Mouse (Mus musculus) kidney, postnatal 10 days (tissue): Measurements from ENCODE around the gene Fam234b.
A peak's percentile ranks its signal among the peaks of the same experiment; 100 is the strongest.

ENCODE experiments used
- DNase-seq: peaks from one replicate; pipeline ENCODE4 v3.0.0; 2021; ENCODE audit warnings: mixed read lengths

The Fam234b gene

GRCm38 (mm10) chr6:135197921-135198532 is at the start of gene Fam234b, which contains the start of gene Hebp1:
TSS of gene Fam234b (plus strand) at chr6:135197977.
TSS of gene Hebp1 (minus strand) at chr6:135198022.
- DNase-seq = peak; percentile 89

GRCm38 (mm10) chr6:135148506-135148905 is 49.3 kb upstream of the Fam234b start:
- DNase-seq = peak; percentile 52

GRCm38 (mm10) chr6:135149175-135149574 is 48.6 kb upstream of the Fam234b start:
- no peak for DNase-seq

GRCm38 (mm10) chr6:135149722-135150121 is 48.1 kb upstream of the Fam234b start:
- no peak for DNase-seq

GRCm38 (mm10) chr6:135150311-135150710 is 47.5 kb upstream of the Fam234b start:
- peak; percentile 45 for DNase-seq

- no peak for DNase-seq
Observed at GRCm38 (mm10) chr6:135153719-135154118, 44.1 kb upstream of the Fam234b start.

- no peak for DNase-seq
Observed at GRCm38 (mm10) chr6:135156597-135156996, 41.2 kb upstream of the Fam234b start.

- DNase-seq = no peak
Observed at GRCm38 (mm10) chr6:135157496-135157895, 40.3 kb upstream of the Fam234b start.

- DNase-seq = no peak
Observed at GRCm38 (mm10) chr6:135158509-135158908, 39.3 kb upstream of the Fam234b start.

GRCm38 (mm10) chr6:135161356-135161755 is 36.4 kb upstream of the Fam234b start:
- no peak for DNase-seq

- no peak for DNase-seq
Observed at GRCm38 (mm10) chr6:135162311-135162710, 35.5 kb upstream of the Fam234b start.

- no peak for DNase-seq
Observed at GRCm38 (mm10) chr6:135162861-135163260, 34.9 kb upstream of the Fam234b start.

- DNase-seq = no peak
Observed at GRCm38 (mm10) chr6:135165191-135165590, 32.6 kb upstream of the Fam234b start.

- no peak for DNase-seq
Observed at GRCm38 (mm10) chr6:135165706-135166105, 32.1 kb upstream of the Fam234b start.

GRCm38 (mm10) chr6:135166262-135166661 is 31.5 kb upstream of the Fam234b start:
- no peak for DNase-seq

GRCm38 (mm10) chr6:135166712-135167111 is 31.1 kb upstream of the Fam234b start:
- no peak for DNase-seq

- DNase-seq = peak; percentile 96
Observed at GRCm38 (mm10) chr6:135167380-135168311, 30.1 kb upstream of the Fam234b start.

- DNase-seq = no peak
Observed at GRCm38 (mm10) chr6:135168471-135168870, 29.3 kb upstream of the Fam234b start.

- no peak for DNase-seq
Observed at GRCm38 (mm10) chr6:135169246-135169645, 28.5 kb upstream of the Fam234b start.

GRCm38 (mm10) chr6:135171736-135172135 is 26.0 kb upstream of the Fam234b start:
- no peak for DNase-seq

- DNase-seq = no peak
Observed at GRCm38 (mm10) chr6:135175014-135175413, 22.8 kb upstream of the Fam234b start.

- DNase-seq = no peak
Observed at GRCm38 (mm10) chr6:135177271-135177670, 20.5 kb upstream of the Fam234b start.

GRCm38 (mm10) chr6:135178599-135178998 is 19.2 kb upstream of the Fam234b start:
- no peak for DNase-seq

GRCm38 (mm10) chr6:135182925-135183324 is 14.9 kb upstream of the Fam234b start:
- DNase-seq = no peak
